Mouse (Mus musculus): Measurements from ENCODE around the gene Wnt5a.

DNA sequence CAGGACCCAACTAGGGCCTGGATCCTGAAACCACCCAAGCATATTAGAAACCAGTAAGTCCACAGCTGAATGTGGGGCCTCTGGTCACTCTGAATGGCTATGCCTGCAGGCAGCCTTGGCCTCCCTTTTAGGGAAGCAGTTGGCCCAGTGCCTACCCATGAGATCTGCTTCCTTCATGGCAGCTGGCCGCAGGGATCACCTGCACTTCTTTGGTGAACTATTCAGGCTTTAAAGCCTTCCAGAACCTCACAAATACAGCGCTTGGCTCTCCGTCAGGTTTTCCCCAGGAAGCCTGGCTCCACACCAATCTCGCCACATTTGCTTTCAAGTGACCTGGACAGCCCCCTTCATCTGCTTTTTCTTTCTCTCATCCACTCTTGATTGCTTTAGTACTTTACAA is 31.3 kb downstream of the Wnt5a start:
- no peak for TF ChIP-seq CTCF (IDR thresholded peaks at IDR 0.05; ENCODE audit: insufficient read depth, low read depth, low read length)
- no peak for TF ChIP-seq POLR2A (IDR thresholded peaks at IDR 0.05; ENCODE audit: insufficient read depth, low read depth, low read length)
